Mouse (Mus musculus): ENCODE measurements around the gene Fam71b. TPM values are rescaled to one million over a fixed set of nuclear protein-coding genes. Genes with fewer than 3 reads are reported as not detected.

Gene Fam71b
- total RNA-seq (2021): not detected

DNA sequence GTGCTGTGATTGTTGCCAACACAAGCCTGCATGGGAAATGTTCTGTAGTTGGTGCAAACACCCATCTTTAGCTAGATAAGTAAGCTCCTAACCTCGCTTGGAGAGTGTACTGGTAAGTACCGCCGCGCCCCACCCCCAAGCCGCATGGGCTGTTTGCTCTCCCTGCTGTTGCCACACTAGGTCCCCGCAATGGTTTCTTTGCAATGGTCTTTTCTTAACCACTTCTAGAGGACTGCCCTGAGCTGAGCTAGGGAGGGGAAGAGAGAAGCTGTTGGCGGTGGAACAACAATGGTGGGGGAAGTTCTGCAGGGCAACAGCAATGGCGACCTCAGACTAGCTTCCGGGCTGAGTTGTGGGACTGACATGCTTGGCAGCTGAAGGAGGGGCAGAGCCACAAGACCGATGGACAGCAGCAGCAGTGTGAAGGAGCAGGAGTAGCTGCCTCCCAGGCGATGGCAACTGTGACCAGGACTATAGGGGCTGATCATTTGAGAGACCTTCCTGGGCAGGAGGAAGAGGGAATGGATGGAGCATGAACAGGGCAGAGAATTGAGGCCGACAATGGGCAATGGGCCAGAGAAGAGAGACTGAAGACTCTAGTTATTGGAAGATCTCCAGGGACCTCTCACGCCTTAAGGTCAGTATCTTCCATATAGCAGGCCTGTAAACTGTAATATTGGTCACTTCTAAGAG lies at the start of gene Fam71b:
Fam71b (plus strand) TSS at position 393 of the 693 bp plus-strand sequence.
- DNase-seq (ENCODE audit: extremely low spot score in 1 of 2, low spot score in 2 of 2): no peak
- intact Hi-C loops (cut with DNase I): no loop called here

DNA sequence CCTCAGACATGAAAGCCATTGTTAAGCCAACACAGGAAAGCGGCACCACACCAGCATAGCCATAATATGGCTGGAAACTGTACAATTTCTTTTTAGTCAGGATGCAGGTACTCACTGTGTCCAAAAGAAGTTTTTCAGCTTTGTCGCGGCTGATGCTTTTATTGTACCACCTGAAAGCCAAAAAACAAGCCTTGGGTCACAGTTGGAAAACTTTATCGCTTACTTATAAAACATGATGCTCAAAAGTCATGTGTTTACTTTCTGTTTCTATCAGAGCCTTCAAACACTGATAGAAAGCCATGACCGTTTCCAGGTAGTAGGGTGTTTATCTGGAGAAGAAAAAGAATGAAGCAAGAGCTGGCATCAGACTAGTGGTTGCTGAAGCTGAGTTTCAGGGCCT lies 48.6 kb upstream of the Fam71b start:
- intact Hi-C loops (cut with DNase I): no loop called here
- no peak for DNase-seq (ENCODE audit: extremely low spot score in 1 of 2, low spot score in 2 of 2)

DNA sequence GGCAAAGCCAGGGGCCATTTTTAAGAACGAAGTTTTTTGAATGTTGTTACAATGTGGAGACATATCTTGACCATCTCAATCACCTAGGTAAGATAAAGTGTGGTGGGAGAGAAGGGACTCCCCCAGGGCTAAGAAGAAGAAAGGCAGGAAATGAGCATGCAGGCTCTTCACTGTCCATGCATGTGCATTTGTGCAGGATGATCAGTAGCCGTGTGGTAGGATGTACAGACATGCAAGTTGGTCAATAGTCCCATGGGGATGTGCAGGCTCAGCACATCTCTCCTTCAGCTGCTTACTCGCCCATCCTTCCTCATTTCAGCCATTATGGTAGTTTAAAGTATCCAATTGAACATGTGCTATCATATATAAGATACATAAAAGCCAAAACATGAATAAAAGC lies 47.9 kb upstream of the Fam71b start:
- DNase-seq (ENCODE audit: extremely low spot score in 1 of 2, low spot score in 2 of 2): no peak
- intact Hi-C loops (cut with DNase I): no loop called here

DNA sequence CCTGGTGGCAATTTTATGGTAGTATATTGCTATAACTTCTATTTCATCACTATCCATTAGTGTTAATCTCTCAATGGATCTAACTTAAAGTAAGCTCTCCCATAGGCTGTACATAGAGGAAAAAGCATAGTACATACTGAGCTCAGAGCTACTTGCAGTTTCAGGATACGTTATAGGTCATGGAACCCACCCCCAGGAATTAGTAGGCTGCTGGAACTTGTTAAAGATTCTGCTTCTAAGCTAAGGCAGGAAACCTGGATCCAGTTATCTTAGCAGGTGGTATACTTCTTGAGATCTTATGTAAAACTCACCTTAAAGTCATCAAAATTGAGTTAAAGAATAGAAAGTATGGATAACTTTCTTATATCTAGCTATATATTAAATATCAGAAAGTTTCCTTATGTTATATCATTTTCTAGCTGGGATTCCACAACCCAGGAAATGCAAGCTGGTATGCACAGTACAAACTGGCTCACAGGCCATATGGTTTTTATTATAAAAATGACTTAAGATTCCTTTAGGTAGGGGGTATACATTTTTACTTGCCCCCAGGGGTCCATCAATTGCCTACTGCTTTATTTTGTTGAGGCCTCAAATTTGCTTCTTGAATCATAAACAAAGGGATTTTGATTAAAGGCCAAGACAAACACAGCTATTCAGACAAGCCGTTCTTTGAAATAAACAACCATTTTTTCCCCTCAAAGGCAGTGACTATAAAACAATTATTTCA lies 46.5 kb upstream of the Fam71b start:
- no peak for DNase-seq (ENCODE audit: extremely low spot score in 1 of 2, low spot score in 2 of 2)
- intact Hi-C loops (cut with DNase I): no loop called here

DNA sequence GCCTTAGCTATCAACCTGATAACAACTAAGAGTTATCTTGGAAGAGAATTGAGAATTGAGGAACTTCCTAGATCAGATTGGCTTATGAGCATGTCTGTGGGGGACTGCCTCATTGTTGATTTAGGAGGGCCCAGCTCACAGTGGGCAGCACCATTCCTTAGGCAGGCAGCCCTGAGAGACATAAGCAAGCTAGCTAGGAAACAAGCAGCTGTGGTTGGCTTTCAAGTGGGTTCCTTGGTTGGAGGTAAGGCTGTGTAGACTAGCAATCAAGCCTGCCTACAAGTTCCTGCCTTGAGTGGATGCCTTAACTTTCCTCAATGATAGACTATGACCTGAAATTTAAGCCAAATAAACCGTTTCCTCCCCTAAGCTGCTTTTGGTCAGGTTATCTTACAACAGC lies 38.0 kb upstream of the Fam71b start:
- no peak for DNase-seq (ENCODE audit: extremely low spot score in 1 of 2, low spot score in 2 of 2)
- intact Hi-C loops (cut with DNase I): no loop called here

DNA sequence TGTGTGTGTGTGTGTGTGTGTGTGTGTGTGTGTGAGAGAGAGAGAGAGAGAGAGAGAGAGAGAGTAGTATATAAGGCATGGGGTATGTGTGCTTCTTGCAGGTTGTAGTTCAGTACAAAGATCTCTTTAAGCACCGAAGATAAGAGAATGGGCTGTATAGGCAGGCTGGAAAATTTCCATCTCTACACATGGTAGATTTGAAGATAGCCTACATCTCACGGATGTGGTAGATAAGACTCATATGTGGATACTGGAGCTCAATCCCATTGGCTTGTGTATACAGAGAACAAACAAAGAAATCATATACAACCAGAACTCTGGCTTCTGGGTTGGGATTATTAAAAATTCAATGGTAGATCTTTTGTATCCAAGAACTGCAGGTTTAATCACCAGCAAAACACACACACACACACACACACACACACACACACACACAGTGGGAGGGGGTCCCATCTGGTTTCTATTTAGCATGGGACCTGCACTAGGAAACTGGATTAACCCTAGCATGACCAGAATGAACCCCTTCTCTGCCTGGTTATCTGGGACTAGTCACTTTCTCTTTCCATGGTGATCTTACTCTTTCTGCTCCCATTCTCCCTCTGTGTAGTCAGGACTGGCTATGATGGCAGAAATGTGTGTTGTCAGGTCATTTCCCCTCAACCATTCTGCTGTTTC lies 35.2 kb upstream of the Fam71b start:
- no peak for DNase-seq (ENCODE audit: extremely low spot score in 1 of 2, low spot score in 2 of 2)
- intact Hi-C loops (cut with DNase I): no loop called here

DNA sequence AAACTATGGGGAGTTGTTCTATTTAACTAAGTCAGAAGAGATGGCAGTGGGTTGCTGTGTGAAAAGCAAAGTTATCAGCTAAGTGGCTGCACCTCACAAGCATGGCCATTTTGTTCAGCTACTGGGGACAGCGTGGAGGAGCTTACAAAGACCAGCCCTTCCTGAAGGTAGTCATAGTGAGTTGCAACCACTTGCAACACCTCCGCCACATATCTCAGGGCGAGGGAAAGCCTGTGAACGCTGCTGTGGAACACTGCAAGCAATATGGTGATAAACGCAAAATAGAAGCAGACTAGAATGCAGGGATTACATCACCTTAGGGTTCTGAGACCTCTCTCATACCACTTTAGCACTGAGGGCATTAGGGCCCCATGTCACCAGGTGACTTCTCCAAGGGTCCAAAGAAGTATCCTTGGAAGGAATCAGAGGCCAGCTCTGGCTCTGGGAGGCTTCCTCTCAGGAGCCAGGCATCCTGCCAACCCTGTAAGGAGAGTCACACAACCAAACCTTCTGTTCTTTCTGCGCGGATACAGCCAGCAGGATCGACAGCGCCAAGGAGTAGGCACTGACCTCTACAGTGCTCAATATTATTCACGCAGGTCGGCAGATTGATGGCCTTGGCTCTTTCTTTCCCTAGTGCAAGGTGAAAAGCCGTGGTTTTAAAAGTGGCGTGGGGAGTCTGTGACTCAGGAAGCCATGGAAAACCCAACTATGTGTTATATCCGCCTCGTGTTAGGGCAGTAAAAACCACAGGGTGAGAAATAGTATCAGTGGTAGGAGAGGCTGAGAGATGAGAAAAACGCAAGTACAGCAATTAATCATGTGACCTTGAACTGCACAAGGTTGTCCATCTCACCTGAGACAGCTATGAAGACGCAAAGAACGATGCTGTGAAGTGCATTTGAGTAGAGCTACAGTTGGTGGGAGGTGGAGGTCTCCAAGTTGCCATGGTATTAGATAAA lies 34.0 kb upstream of the Fam71b start:
- DNase-seq (ENCODE audit: extremely low spot score in 1 of 2, low spot score in 2 of 2): no peak
- intact Hi-C loops (cut with DNase I): no loop called here

DNA sequence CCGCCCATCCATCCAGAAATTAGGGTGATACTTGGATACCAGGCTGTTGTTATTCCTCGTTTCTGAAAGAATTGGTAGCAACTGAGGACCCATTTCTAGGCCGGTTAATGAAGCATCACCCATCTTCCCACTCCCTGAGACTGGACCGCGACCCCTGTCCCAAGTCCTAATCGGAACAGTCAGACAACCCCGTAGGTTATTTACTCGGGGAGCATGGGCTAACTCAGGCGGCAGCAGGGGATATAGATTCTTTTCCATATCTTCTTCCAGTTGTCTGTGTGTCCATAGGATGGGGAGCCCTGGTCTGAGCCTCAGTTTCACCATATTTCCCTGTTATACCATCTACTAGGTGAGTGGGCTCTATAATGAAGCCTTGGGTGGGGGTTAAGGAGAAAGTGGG lies 32.5 kb upstream of the Fam71b start:
- intact Hi-C loops (cut with DNase I): no loop called here
- DNase-seq (ENCODE audit: extremely low spot score in 1 of 2, low spot score in 2 of 2): no peak

DNA sequence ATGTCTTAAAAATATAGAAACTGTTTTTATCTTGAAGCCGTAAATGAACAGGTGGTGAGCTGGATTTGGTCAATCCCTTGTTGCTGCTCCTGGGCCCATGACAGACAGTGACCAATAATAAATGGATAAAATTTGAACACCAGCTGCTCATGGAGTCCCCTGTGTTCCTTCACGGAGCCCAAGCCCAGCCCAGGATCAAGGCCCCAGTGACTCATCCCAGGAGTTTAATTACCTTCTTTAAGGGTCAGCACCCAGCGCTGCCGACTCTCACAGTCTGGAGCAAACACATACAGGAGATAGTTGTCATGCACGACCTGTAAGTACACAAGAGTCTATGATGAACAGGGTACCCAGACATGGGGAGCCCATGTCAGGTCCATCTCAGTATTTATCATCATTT lies 30.6 kb upstream of the Fam71b start:
- intact Hi-C loops (cut with DNase I): no loop called here
- no peak for DNase-seq (ENCODE audit: extremely low spot score in 1 of 2, low spot score in 2 of 2)

DNA sequence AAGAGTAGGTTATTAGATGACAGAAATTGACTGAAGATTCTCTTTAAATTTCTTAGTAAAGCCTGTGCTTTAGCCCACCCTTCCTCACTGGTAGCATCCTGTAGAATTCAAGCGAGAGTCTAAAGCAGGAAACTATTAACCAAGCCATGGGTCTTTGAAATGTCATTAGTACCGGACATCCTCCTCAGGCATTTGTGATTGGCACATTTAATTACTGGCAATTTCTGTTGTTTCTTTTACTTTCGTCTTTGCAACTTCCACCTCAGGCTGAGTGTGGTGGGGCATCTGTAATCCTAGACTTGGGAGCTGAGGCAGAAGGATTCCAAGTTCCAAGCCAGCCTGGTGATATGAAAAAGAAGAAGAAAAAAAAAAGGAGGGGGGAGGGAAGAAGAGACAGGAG lies 30.0 kb upstream of the Fam71b start:
- intact Hi-C loops (cut with DNase I): no loop called here
- DNase-seq (ENCODE audit: extremely low spot score in 1 of 2, low spot score in 2 of 2): no peak

DNA sequence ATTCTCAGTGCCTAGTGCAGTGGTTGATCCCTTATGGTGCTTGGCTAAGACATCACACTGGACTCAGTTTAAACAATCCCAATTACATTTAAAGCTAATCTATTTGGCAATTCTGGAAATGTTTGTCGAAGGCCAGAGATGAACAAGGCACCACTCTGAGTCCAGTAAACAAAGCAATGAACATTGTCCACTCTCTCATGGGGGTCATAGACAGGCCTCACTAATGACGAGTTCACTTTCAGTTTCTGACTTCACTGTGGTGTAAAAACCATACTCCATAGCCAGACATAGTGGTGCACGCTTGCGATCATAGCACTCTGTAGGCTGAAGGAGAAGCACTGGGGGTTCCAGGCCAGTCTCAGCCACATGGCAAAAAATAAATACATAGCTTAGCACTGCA lies 25.9 kb upstream of the Fam71b start:
- DNase-seq (ENCODE audit: extremely low spot score in 1 of 2, low spot score in 2 of 2): no peak
- intact Hi-C loops (cut with DNase I): no loop called here

DNA sequence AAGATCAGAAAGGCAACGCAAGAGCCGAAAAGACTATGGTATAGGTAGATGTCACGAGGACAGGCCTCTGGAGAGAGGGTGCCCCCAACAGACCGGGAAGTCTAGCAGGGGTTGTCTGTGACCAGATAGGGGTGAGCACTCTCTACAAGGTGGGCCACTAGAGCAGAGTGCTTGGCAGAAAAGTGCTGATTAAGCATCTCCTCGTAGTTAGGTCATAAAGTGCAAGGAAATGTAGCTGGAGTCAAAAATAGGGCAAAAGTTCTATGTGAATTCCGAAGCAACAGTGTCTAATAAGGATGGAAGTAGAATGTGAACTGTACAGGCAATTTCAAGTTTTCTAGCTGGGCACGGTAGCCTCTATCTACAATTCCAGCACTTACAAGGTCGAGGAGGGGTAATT lies 25.1 kb upstream of the Fam71b start:
- intact Hi-C loops (cut with DNase I): no loop called here
- no peak for DNase-seq (ENCODE audit: extremely low spot score in 1 of 2, low spot score in 2 of 2)

DNA sequence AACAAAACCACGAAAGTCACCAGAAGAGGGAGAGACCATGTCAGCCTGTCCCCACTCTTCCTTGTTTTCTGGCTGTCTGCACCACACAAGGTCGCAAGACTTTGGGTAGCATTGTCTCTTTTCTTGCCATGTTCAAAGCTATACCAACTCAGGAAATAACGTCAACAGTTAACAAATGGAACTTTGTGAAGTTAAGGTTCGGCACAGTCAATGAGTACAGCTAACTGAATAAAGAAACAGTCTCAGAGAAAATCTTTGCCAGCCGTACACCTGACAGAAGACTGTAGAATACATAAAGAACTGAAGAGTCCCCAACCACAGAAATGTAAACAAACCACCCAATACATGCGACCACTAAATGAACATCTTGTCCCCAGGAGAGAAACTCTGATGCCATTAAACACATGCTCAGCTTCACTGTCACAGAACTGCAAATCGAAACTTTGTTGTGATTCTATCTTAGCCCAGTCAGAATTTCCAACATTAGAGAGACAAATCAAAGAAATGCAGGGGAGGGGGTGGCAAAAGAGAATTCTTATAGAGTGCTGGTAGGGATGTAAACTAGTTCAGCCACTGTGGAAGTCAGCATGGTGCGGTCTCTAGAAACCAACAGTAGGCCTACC lies 23.9 kb upstream of the Fam71b start:
- intact Hi-C loops (cut with DNase I): no loop called here
- DNase-seq (ENCODE audit: extremely low spot score in 1 of 2, low spot score in 2 of 2): no peak

DNA sequence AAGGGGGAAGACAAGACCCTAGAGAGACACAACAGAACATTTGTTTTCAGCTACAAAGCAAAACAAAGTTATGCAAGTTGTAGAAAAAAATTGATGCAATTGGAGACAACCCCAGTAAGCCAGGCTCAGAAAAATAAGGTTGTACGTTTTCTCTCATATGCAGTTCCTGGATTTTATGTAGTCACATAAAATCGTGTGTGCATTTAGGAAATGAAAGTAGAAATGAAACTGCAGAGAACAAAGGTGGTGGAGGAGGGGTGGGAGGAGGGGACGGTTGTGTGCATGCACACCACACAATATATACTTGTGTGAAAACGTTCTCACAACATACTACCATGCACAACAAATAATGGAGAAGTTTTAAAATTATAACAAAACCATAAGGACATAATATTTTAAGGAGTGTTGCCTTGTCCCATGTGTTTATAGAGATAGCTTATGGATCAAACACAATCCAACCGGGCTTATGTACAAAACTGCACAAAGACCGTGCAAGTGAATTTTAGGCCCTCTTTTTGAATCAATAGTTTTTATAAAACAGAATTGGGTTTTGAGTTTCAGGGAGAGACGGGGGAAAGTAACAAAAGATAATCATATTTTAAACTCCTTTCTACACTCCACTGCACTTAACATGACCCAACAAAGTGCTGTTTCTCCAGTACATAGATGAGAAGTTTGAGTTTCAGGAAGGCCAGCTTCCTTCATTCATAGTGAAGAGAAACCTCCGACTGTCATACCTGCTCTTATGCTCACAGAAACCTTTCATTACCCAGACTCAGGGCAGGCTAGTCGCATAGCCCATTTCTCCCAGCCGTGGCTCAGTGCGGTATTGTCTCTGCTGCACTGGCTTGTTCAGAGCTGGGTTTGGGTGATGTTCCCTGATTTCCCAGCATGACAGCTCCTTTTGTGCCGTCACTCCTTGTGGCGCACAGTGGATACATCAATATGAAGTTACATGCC lies 23.0 kb upstream of the Fam71b start:
- DNase-seq (ENCODE audit: extremely low spot score in 1 of 2, low spot score in 2 of 2): no peak
- intact Hi-C loops (cut with DNase I): no loop called here

DNA sequence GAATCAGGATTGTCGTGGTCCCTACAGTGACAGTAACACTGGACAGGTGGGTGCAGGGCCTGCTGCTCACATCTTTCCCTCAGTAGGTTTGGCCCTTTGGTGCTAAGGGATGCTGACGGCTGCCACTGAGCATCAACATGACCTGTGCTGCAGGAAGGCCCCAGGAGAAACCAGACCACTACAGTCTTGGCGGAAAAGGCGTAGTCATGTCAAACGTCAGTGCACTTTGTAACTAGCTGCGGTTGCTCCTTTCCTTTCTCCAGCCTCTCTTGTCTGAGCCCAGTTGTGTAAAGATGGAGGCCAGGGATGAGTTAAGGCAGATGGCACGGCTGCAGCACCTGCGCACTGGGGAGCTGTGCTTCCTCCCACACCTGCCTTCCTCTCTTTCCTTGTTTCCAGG lies 21.3 kb upstream of the Fam71b start:
- DNase-seq (ENCODE audit: extremely low spot score in 1 of 2, low spot score in 2 of 2): no peak
- intact Hi-C loops (cut with DNase I): no loop called here

DNA sequence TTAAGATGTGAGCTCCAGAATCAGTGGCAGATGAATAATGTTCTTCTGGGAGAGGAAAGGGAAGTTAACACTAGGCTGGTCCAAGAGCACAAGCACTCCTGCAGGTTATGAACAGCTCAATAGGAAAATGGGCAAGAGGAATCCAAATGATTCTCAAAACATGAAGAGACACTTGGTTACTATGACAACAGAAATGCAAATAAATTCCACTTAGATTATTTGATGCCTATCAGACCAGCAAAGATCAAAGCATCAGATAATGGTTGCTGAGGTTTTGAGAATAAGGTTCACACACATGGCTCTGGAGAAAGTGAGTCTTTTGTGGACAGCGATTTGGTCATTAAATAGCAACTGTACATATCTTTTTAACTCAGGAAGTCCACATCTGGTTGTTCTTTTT lies 19.0 kb upstream of the Fam71b start:
- no peak for DNase-seq (ENCODE audit: extremely low spot score in 1 of 2, low spot score in 2 of 2)
- intact Hi-C loops (cut with DNase I): no loop called here

DNA sequence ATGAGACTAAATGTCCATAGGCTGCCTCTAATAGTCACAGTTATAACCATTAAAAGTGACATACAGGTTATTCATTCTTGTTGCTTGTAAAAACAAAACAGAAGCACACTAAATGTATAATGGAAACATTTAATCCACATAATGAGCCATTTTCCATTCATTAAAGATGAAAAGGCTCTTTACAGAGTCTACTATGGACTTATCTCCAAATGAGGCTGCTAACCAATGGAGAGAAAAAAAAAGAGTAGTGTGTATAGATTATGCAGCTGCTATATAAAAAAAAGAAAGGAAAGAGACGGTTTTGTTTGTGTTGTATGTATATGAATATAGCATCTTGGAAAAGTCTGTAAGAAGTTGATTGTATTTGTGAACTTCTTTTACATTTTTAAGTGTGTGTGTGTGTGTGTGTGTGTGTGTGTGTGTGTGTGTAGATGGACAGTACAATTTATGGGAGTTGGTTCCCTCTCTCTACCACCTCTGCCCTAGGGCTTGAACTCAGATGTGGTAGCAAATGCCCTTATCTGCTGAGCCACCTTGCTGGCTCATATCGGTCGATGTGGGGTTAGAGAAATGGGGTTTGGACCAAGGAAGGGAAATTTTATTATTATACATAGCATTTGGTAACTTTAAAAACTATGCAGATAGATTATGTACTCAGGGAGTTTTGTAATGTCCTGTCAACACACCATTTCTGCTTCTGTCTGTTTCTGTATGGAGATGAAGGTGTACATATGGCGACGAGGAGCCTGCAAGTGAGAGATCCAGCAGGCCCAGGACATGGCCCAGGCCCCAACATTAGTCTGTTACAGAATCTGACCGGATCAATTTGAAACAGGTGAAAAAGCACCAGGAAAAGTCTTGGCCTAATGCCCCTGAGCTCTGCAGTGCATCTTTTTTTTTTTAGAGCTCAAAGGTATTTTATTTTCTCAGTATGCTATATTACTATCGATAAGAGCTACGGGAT lies 18.3 kb upstream of the Fam71b start:
- intact Hi-C loops (cut with DNase I): no loop called here
- DNase-seq (ENCODE audit: extremely low spot score in 1 of 2, low spot score in 2 of 2): no peak

All from left cerebral cortex, postnatal 10 days (tissue).